Mouse (Mus musculus) midbrain, embryonic 16.5 days (tissue): ENCODE measurements around the gene Fstl5. TPM values are rescaled to one million over a fixed set of nuclear protein-coding genes. Genes with fewer than 3 reads are reported as not detected.
"Not testable (repeated sequence)": the region's sequence is repeated elsewhere in the genome, so short reads cannot be mapped to it uniquely, and the experiment has no call there.

Source experiments
- ATAC-seq: fragments of 200-750 bp; cut with Nextera tagmentation; 2 replicates; pipeline ENCODE4 v1.8.0; 2017; ENCODE audit warnings: moderate TSS enrichment
- H3K27ac ChIP-seq: fragments of 300-500 bp; sonication (generic); 2 replicates; pipeline ENCODE4 v1.5.1; 2014; ENCODE audit warnings: mild to moderate bottlenecking, low read length, mixed read lengths
- H3K27me3 ChIP-seq: fragments of 300-500 bp; sonication (generic); 2 replicates; pipeline ENCODE4 v1.6.1; 2014; ENCODE audit warnings: low read depth, low read length, mixed read lengths; ENCODE audit not compliant: control insufficient read depth, insufficient read depth
- H3K36me3 ChIP-seq: fragments of 300-500 bp; sonication (generic); 2 replicates; pipeline ENCODE4 v1.6.1; 2014; ENCODE audit warnings: mild to moderate bottlenecking, low read length, moderate library complexity, mixed read lengths; ENCODE audit not compliant: control insufficient read depth, insufficient read depth
- H3K4me1 ChIP-seq: fragments of 300-500 bp; sonication (generic); 2 replicates; pipeline ENCODE4 v1.6.1; 2014; ENCODE audit warnings: mild to moderate bottlenecking, low read length, mixed read lengths; ENCODE audit not compliant: control insufficient read depth, insufficient read depth
- H3K4me2 ChIP-seq: fragments of 300-500 bp; sonication (generic); 2 replicates; pipeline ENCODE4 v1.6.1; 2014; ENCODE audit warnings: mild to moderate bottlenecking, low read length, mixed read lengths
- H3K4me3 ChIP-seq: fragments of 300-500 bp; sonication (generic); 2 replicates; pipeline ENCODE4 v1.5.1; 2014; ENCODE audit warnings: low read depth, mild to moderate bottlenecking, low read length, moderate library complexity, mixed read lengths
- H3K9ac ChIP-seq: fragments of 300-500 bp; sonication (generic); 2 replicates; pipeline ENCODE4 v1.6.1; 2014; ENCODE audit warnings: low read depth, low read length, mixed read lengths
- H3K9me3 ChIP-seq: fragments of 300-500 bp; sonication (generic); replicated peaks from 2 replicates; pipeline ENCODE4 v1.6.1; 2014; ENCODE audit warnings: mild to moderate bottlenecking, low read length, mixed read lengths; ENCODE audit not compliant: control insufficient read depth, poor library complexity, severe bottlenecking
- WGBS: fragments of 180-500 bp; shearing (Covaris S2); extraction: QIAGEN DNeasy Blood & Tissue Kit; methylation state at CpG from one replicate; pipeline ENCODE4 v1.1.7; 2014; 5-methylcytosine and 5-hydroxymethylcytosine counted together
- polyA plus RNA-seq: library from polyadenylated mRNA; unstranded; fragments of >200 nt; fragmentation: Nextera tagmentation; extraction: Ambion mirVana; gene quantifications from 2 replicates; pipeline ENCODE4 v1.2.1, GENCODE M21; 2015

Fstl5 gene
- polyA plus RNA-seq, 1 experiment from 2014 or later = 56.3 TPM

GRCm38 (mm10) chr3:76369910-76370309 is 295.8 kb downstream of the Fstl5 start:
- no peak overlapping the region for H3K27ac ChIP-seq
- no peaks in the 10 kb centered on the region for H3K36me3 ChIP-seq
- no peak overlapping the region for H3K4me3 ChIP-seq
- no peaks in the 10 kb centered on the region for H3K27me3 ChIP-seq
- H3K9ac ChIP-seq = no peak overlapping the region
- H3K9me3 ChIP-seq = no peaks in the 10 kb centered on the region
- WGBS = 90% methylated on average over 4 of the region's 4 CpGs
- H3K4me1 ChIP-seq = no peaks in the 10 kb centered on the region
- no peak for ATAC-seq
- no peak overlapping the region for H3K4me2 ChIP-seq

GRCm38 (mm10) chr3:76428775-76429372 is 354.8 kb downstream of the Fstl5 start:
- no peak overlapping the region for H3K27ac ChIP-seq
- H3K4me1 ChIP-seq = no peaks in the 10 kb centered on the region
- WGBS = 82% methylated on average over 6 of the region's 6 CpGs
- no peak overlapping the region for H3K4me2 ChIP-seq
- H3K9me3 ChIP-seq = no peaks in the 10 kb centered on the region
- H3K27me3 ChIP-seq = no peaks in the 10 kb centered on the region
- H3K4me3 ChIP-seq = no peak overlapping the region
- no peak for ATAC-seq
- H3K9ac ChIP-seq = no peak overlapping the region
- H3K36me3 ChIP-seq = no peaks in the 10 kb centered on the region

- no peak overlapping the region for H3K4me2 ChIP-seq
- H3K27ac ChIP-seq = no peak overlapping the region
- H3K9ac ChIP-seq = no peak overlapping the region
- H3K4me3 ChIP-seq = no peak overlapping the region
- H3K36me3 ChIP-seq = no peaks in the 10 kb centered on the region
- ATAC-seq = no peak
- H3K27me3 ChIP-seq = no peaks in the 10 kb centered on the region
- H3K9me3 ChIP-seq = no peaks in the 10 kb centered on the region; the same call in 1 of the 2 replicates
- H3K4me1 ChIP-seq = no peaks in the 10 kb centered on the region
Observed at GRCm38 (mm10) chr3:76467229-76467874, 393.3 kb downstream of the Fstl5 start.

- no peak overlapping the region for H3K27ac ChIP-seq
- H3K4me3 ChIP-seq = no peak overlapping the region
- no peak for ATAC-seq
- H3K4me2 ChIP-seq = no peak overlapping the region
- no peaks in the 10 kb centered on the region for H3K27me3 ChIP-seq
- no peak overlapping the region for H3K9ac ChIP-seq
- no peaks in the 10 kb centered on the region for H3K4me1 ChIP-seq
- 69% methylated on average over 1 of the region's 1 CpGs for WGBS
- H3K36me3 ChIP-seq = no peaks in the 10 kb centered on the region
- no peaks in the 10 kb centered on the region for H3K9me3 ChIP-seq
Observed at GRCm38 (mm10) chr3:76468147-76468546, 394.1 kb downstream of the Fstl5 start.

- H3K4me2 ChIP-seq, H3K4me3 ChIP-seq, H3K36me3 ChIP-seq, H3K27me3 ChIP-seq, H3K9me3 ChIP-seq, H3K9ac ChIP-seq, ATAC-seq, H3K27ac ChIP-seq, H3K4me1 ChIP-seq: not testable (repeated sequence)
- 90% methylated on average over 3 of the region's 3 CpGs for WGBS
Observed at GRCm38 (mm10) chr3:76507891-76508290, 433.8 kb downstream of the Fstl5 start.

- 92% methylated on average over 14 of the region's 14 CpGs for WGBS
- Histone ChIP-seq H3K9ac (no peak overlapping the region), H3K4me2 (no peak overlapping the region), H3K27ac (no peak overlapping the region), H3K9me3 (no peaks in the 10 kb centered on the region), H3K4me3 (no peak overlapping the region), H3K36me3 (no peaks in the 10 kb centered on the region), H3K4me1 (no peaks in the 10 kb centered on the region), H3K27me3 (no peaks in the 10 kb centered on the region)
- ATAC-seq = no peak
Observed at GRCm38 (mm10) chr3:76508811-76509210, 434.7 kb downstream of the Fstl5 start.

- no peaks in the 10 kb centered on the region for H3K9me3 ChIP-seq
- H3K9ac ChIP-seq = no peak overlapping the region
- ATAC-seq = no peak
- no peaks in the 10 kb centered on the region for H3K36me3 ChIP-seq
- no peak overlapping the region for H3K4me2 ChIP-seq
- no peaks in the 10 kb centered on the region for H3K4me1 ChIP-seq
- H3K4me3 ChIP-seq = no peak overlapping the region
- no peaks in the 10 kb centered on the region for H3K27me3 ChIP-seq
- no peak overlapping the region for H3K27ac ChIP-seq
Observed at GRCm38 (mm10) chr3:76567346-76567745, 493.3 kb downstream of the Fstl5 start.

GRCm38 (mm10) chr3:76572478-76572877 is 498.4 kb downstream of the Fstl5 start:
- Histone ChIP-seq H3K9me3 (no peaks in the 10 kb centered on the region), H3K4me2 (no peak overlapping the region), H3K36me3 (no peaks in the 10 kb centered on the region), H3K4me3 (no peak overlapping the region), H3K27ac (no peak overlapping the region), H3K27me3 (no peaks in the 10 kb centered on the region), H3K4me1 (no peaks in the 10 kb centered on the region; the same call in 1 of the 2 replicates), H3K9ac (no peak overlapping the region)
- WGBS = 54% methylated on average over 3 of the region's 3 CpGs
- no peak for ATAC-seq

- Histone ChIP-seq H3K27me3 (no peaks in the 10 kb centered on the region), H3K9me3 (no peaks in the 10 kb centered on the region), H3K9ac (no peak overlapping the region), H3K27ac (peak overlapping the region; percentile 20; the same call in 1 of the 2 replicates), H3K4me3 (no peak overlapping the region), H3K36me3 (no peaks in the 10 kb centered on the region), H3K4me1 (no peaks in the 10 kb centered on the region; the same call in 1 of the 2 replicates), H3K4me2 (0 out of 2 replicates have a peak overlapping the region, but pooled peaks have one; percentile 12)
- peak; percentile 82 for ATAC-seq
- 24% methylated on average over 3 of the region's 3 CpGs for WGBS
Observed at GRCm38 (mm10) chr3:76572920-76573541, 499.0 kb downstream of the Fstl5 start.
